Mouse (Mus musculus): ENCODE measurements around the gene Cyfip2. TPM values are rescaled to one million over a fixed set of nuclear protein-coding genes. Genes with fewer than 3 reads are reported as not detected.
A peak's percentile ranks its signal among the peaks of the same experiment; 100 is the strongest.
"Not testable (repeated sequence)": the region's sequence is repeated elsewhere in the genome, so short reads cannot be mapped to it uniquely, and the experiment has no call there.

Gene Cyfip2
- total RNA-seq, 4 experiments from 2014 or later, result 534 to 625 (median 593) TPM

- peak in 1 of 2 experiments; percentile 76 for DNase-seq (ENCODE audit: low spot score in 2 of 2)
Measured at GRCm38 (mm10) chr11:46201636-46202546, 110.8 kb downstream of the Cyfip2 start.

- DNase-seq (ENCODE audit: low spot score in 2 of 2), result no peak
Measured at GRCm38 (mm10) chr11:46200664-46201063, 112.0 kb downstream of the Cyfip2 start.

- no peak for DNase-seq (ENCODE audit: low spot score in 2 of 2)
Measured at GRCm38 (mm10) chr11:46194175-46194574, 118.5 kb downstream of the Cyfip2 start.

DNA sequence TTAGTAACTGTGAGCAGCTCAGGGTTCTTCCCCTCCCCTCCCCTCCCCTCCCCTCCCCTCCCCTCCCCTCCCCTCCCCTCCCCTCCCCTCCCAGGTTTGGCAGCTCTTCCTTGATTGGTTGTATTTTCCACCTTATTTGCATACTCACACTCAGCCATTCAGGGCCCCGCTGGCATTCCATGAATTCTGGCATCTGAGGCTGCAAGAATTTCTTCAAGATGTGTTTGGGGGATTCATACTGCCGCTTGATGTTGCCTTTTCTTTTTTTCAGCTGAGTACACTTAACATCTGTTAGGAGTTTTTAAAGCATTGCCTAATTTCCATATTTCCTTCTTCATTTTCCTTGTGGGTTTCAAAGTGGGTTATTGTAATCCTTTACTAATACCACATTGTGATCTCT lies 124.4 kb downstream of the Cyfip2 start:
- no peak for DNase-seq (ENCODE audit: low spot score in 2 of 2)

GRCm38 (mm10) chr11:46185486-46185885 lies 127.2 kb downstream of the Cyfip2 start:
- peak in 1 of 2 experiments; percentile 45 for DNase-seq (ENCODE audit: low spot score in 2 of 2)

DNA sequence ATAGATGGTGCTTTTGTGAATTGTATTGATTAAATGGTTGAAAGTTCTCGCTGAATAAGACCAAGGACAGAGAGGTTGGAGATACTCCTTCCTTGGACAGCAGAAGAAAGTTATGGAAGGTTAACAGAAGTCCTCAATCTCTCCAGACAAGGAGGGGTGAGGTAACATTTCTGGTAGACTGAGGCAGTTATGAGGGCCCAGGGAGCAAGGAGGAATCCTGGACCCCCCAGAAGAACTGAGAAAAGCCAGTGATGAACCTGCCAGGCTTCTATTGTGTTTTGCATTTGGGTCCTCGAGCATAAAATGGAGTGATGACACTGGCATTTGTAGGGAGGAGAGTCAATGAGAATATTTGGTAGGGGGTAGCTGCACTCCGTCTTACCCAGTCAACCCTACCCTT lies 127.7 kb downstream of the Cyfip2 start:
- DNase-seq (ENCODE audit: low spot score in 2 of 2), result no peak

- not testable (repeated sequence) for DNase-seq (ENCODE audit: low spot score in 2 of 2)
Measured at GRCm38 (mm10) chr11:46182031-46182430, 130.6 kb downstream of the Cyfip2 start.

DNA sequence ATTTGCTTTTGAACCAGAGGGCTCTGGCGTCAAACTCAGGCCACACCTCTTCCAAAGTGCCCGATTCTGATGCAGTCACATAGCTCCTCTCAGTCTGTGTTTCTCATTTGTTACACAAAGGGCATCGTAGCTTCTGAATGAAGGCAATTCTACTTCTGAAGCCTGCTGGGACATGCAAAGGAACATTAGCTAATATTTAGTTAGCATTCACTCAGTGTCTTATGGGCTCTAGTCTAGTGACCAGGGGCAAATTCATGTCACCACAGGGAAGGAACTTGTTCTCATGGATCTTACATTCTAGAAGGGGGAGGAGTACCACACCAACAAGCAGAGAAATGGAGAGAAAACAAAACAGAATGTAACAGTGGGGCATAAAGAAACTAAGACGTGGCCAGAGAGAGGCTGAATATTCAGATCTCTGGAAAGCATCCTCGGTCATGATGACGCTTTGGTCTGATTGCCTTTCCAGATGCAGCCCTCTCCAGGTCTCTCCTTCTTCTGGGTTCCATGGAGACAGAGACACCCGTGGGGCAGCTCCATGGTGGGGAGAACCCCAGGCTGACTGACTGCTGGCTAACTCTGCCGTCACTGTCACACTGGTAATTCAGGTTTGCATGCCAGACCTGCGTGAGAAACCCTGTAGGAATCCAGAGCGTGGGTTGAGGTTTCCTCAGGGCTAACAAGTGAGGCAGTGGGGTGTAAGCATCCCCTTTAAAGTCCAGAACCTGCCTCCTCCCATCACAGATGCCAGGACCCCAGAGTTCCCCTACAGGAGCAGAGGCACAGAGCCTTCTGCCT lies 135.2 kb downstream of the Cyfip2 start:
- DNase-seq (ENCODE audit: low spot score in 2 of 2), result no peak

- no peak for DNase-seq (ENCODE audit: low spot score in 2 of 2)
Measured at GRCm38 (mm10) chr11:46176155-46176554, 136.5 kb downstream of the Cyfip2 start.

GRCm38 (mm10) chr11:46172128-46172527 lies 140.5 kb downstream of the Cyfip2 start:
- DNase-seq (ENCODE audit: low spot score in 2 of 2), result no peak

- peak in 1 of 2 experiments; percentile 40 for DNase-seq (ENCODE audit: low spot score in 2 of 2)
Measured at GRCm38 (mm10) chr11:46169908-46170307, 142.8 kb downstream of the Cyfip2 start.

- DNase-seq (ENCODE audit: low spot score in 2 of 2), result no peak
Measured at GRCm38 (mm10) chr11:46168506-46168905, 144.2 kb downstream of the Cyfip2 start.

GRCm38 (mm10) chr11:46165866-46166585 lies 146.6 kb downstream of the Cyfip2 start, which contains the start of gene Nipal4:
TSS of gene Nipal4 (minus strand) at chr11:46166508.
- DNase-seq (ENCODE audit: low spot score in 2 of 2), result peak in 1 of 2 experiments; percentile 16

- no peak for DNase-seq (ENCODE audit: low spot score in 2 of 2)
Measured at GRCm38 (mm10) chr11:46157462-46157861, 155.2 kb downstream of the Cyfip2 start.

DNA sequence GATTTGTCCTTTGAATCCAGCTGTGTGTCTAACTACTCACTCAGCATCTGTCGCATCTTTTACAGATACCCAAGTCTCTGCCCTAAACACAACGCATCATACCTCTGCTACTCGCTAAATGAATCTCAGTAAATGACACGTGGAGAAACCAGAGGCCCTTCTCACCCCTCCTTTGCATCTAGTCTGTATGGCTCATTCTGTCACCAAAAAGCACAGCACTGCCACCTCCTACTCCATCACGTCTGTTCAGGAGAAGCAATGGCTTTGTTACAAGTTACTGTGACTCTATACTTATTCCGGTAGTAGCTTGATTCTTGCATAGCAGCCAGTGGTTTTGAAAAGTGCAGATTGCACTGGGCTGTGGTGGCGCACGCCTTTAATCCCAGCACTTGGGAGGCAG lies 155.7 kb downstream of the Cyfip2 start:
- peak in 1 of 2 experiments; percentile 54 for DNase-seq (ENCODE audit: low spot score in 2 of 2)

DNA sequence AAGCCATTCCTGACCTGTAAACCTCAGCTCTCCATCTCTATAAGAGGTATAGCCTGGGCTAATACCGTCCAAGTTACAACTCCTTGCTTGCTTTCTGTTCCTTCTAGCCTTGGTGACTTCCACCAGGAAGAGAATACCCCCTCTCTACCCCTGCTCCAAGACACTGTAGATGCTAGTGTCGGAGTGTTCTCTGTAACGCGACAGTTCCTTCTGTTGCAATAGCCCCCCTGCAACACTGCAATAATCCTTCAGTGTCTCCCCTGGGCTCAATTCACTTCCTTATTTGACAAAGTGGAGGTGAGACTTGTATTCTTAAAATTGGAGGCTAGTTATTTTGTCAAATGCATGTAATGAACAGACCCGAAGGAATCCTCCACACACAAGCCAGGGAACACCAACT lies 166.0 kb downstream of the Cyfip2 start:
- DNase-seq (ENCODE audit: low spot score in 2 of 2), result no peak

DNA sequence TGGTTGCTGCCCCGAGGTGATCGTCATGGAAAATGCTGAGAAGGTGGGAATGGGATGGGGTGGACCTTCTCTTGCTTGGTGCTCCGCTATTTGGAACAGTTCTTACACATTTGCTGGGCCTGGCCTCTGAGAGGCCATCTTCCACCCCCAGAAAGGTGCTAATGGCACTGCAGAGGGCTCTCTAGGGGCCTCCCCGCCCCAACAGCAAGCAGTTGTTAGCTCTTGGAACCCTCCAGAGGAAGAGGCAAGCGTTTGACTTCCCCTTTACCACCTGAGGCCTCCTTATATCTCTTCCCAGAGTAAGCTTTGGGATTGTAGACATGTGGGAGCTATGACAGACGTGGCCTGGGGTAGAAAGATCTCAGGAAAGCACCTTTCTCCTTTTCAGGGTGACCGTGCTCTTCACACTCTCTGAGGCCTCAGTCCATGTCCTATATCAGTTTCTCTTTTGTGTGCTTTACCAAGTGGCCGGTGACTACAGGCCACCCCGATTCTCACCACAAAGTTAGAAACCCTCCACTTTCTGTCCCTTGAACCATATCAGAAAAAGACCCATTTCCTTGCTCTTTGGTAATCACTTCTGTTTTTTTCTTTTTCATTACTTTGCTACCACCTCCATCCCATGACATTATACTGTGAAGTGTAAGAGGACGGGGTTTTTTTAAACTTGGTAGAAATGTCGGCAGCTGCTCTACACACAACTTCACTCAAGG lies 167.3 kb downstream of the Cyfip2 start:
- DNase-seq (ENCODE audit: low spot score in 2 of 2), result no peak

All from left cerebral cortex, adult 8-10 months (tissue).